Mouse (Mus musculus) bone marrow macrophage, adult 2 months (primary cell): ENCODE measurements around the gene Prkca.

Experiments used
- CTCF ChIP-seq: IDR thresholded peaks from 2 replicates; pipeline ENCODE4 v1.5.1; 2012; ENCODE audit warnings: low read depth, mild to moderate bottlenecking, low read length, moderate library complexity
- POLR2A ChIP-seq: IDR thresholded peaks from 2 replicates; pipeline ENCODE4 v1.6.1; 2012; ENCODE audit warnings: mild to moderate bottlenecking, low read depth, low read length, borderline replicate concordance

- no peak for TF ChIP-seq POLR2A
- no peak for TF ChIP-seq CTCF
Measured at GRCm38 (mm10) chr11:108160056-108160455, 183.7 kb downstream of the Prkca start.
